Mouse (Mus musculus) liver, adult 2 months (tissue): ENCODE measurements at regions not wholly inside any gene's neighbourhood (a gene's known extent, or its start where the extent isn't known, plus 50 kb on each side); places are given as distances from the start of the nearest gene placed in this dataset.

ENCODE experiments used
- CTCF ChIP-seq: fragments of 200-500 bp; IDR thresholded peaks from 2 replicates; pipeline ENCODE4 v1.5.1; 2011; ENCODE audit warnings: low read depth, low read length, control low read depth
- POLR2A ChIP-seq: fragments of 200-500 bp; IDR thresholded peaks from 2 replicates; pipeline ENCODE4 v1.6.1; 2011; ENCODE audit warnings: low read length, control low read depth; ENCODE audit not compliant: insufficient read depth; ENCODE audit errors: extremely low read depth

GRCm38 (mm10) chr13:99675951-99676350, 159.6 kb upstream of the Map1b start:
- TF ChIP-seq CTCF (no peak), POLR2A (no peak)
